Mouse (Mus musculus) thymus, postnatal 25 days (tissue): Measurements from ENCODE around the gene Eef1e1.
"Not testable (repeated sequence)": the region's sequence is repeated elsewhere in the genome, so short reads cannot be mapped to it uniquely, and the experiment has no call there.

Source experiments
- DNase-seq: peaks from one replicate; pipeline ENCODE4 v3.0.0; 2022

Eef1e1 gene

GRCm38 (mm10) chr13:38658528-38659280, at the start of gene Eef1e1:
Gene Eef1e1, minus strand, starts transcription at chr13:38659058.
- DNase-seq = peak; percentile 97

- DNase-seq = no peak
Measured at GRCm38 (mm10) chr13:38690845-38691244, 32.0 kb upstream of the Eef1e1 start.

- no peak for DNase-seq
Measured at GRCm38 (mm10) chr13:38690028-38690427, 31.2 kb upstream of the Eef1e1 start.

DNA sequence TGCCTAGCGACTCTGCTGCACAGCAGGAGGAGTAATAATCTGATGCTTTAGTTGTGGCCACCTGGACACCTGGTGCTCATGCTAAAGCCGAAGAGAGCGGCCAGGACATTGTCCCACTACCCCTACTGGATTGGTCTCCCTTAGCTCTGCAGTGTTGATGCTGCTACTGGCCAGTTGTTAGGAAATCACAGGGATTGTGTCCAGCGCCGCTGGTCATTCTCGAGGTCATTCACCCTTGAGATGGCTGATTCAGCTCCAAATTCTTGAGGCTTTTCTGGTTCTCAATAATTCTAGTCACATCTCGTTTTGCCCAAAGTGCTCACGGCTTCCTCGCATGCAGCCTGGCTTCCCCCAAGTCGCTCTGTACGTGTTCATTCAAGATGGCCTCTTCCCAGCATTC, 29.9 kb upstream of the Eef1e1 start:
- DNase-seq = no peak

DNA sequence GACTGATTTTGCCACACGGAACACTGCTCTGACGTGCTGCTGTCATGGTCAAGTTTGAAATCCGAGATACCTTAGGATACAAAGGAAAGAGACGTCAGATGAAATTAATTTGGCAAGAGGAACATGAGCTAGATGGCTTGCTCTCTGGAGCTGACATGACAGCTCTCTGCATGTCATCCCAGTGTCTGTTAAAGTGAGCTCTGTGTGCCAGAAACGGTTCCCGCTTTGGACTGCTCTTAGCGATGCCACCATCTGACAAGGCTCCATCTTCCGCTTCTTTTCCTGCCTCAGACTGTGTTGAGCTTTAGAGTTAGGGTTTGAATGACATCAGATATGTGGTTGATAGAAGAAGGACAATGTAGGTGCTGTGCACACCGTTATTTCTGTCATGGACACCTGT, 13.5 kb upstream of the Eef1e1 start:
- no peak for DNase-seq

GRCm38 (mm10) chr13:38671451-38671850, 12.6 kb upstream of the Eef1e1 start:
- not testable (repeated sequence) for DNase-seq

DNA sequence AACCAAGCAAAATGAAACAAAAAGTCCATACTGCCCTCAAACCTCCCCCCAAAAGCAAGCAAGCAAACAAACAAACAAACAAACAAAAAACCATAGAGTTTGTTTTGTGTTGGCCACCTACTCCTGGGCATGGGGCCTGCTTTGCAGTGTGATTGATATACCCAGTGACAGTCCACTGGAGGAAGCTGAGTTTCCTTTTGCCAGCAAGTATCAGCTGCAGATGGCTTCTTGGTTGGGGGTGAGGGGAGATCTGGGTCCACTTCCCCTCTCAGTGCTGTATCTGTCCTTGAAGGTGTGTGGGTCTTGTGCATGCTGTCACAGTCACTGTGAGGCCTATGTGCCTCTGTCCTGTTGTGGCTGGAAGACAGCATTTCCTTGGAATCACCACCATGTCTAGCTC, 11.2 kb upstream of the Eef1e1 start:
- DNase-seq = no peak

- DNase-seq = peak; percentile 49
Measured at GRCm38 (mm10) chr13:38668514-38668913, 9.7 kb upstream of the Eef1e1 start.

- DNase-seq = no peak
Measured at GRCm38 (mm10) chr13:38664753-38665152, 5.9 kb upstream of the Eef1e1 start.

- DNase-seq = no peak
Measured at GRCm38 (mm10) chr13:38659524-38660136, 772 bp upstream of the Eef1e1 start.

DNA sequence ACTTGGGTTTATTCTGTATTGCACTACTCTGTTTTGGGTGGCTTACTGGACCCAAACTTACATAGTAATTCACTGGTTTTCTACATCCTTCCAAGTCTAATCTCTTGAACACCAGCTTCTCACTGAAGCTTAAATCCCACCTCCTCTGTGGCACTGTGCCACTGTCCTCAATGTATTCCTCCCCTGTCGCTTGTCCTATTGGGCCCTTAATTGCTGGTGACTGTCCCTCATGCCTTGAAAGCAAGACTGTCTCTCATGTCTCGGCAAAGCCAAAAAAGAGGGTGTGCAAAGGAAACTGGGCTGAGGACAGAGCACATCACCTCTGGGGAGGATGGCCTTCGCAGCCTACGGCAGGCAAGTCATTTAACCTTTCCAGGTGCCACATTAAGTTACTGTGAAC, 993 bp downstream of the Eef1e1 start:
- DNase-seq = no peak

GRCm38 (mm10) chr13:38650292-38650691, 8.6 kb downstream of the Eef1e1 start:
- no peak for DNase-seq

- no peak for DNase-seq
Measured at GRCm38 (mm10) chr13:38649069-38649468, 9.8 kb downstream of the Eef1e1 start.

DNA sequence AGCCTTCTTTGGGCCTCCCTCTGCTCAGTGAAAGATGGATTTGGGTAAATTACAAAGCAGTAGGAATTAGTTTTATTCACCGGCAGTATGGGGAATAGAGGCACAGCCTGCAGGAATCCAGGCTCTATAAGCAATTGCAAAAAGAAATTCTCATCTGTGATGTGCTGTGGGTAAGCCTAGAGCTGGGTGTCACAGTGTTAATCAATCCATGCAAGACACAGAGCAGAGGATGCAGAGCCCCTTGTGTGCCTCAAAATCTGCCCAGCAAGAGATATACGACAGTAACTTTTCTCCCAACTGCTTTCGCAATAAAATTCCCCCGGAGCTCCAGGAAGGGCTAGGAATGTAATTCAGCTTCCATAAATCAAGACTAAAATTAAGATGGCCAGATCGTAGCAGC, 17.4 kb downstream of the Eef1e1 start:
- no peak for DNase-seq

DNA sequence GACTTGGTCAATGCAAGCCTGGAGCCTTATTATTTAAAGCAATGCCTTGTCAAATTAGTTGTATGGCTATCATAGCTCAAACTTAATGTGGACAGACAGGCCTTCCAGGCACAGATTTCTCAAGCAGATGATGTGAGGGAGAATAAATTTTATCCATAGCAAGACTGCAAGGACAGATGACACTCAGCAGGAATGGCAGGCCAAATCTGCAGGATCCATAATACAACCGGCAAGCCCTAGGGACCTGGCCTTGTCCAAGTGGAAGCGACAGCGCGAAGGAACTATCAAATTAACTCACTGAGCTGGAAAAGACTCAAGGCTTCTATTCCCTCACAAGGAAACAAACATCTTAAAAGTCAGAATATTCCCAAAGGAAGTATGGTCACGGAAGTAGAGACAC, 17.9 kb downstream of the Eef1e1 start:
- no peak for DNase-seq

- no peak for DNase-seq
Measured at GRCm38 (mm10) chr13:38638694-38639093, 20.2 kb downstream of the Eef1e1 start.

GRCm38 (mm10) chr13:38634800-38635269, 24.0 kb downstream of the Eef1e1 start, which contains the start of gene Bloc1s5:
Gene Bloc1s5, minus strand, starts transcription at chr13:38635109.
- peak; percentile 95 for DNase-seq

DNA sequence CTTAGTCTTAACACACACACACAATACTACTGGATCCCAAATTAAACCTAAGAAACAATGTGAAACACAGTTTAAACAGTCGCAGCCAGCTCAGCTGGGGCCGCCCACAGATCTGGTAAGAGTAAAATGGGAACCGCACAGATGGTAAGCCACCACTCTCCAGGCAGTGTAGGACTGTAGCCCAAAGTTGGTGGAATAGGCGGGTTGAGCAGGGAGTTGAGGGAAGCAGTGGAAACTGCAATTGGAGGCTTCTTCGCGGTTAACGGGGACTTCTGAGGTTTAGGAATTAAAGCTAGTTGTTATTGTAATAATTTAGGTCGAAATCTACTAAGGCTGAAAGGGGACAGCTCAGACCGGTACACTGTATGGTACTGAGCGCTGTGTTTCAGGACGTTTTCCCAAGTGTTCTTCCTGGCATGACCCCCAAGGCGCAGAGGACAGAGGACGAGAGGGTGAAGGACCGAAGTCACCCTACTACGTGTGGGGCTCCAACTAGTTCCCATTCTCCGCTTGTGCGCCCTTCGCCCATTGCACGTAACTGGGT, 24.5 kb downstream of the Eef1e1 start:
- DNase-seq = no peak

DNA sequence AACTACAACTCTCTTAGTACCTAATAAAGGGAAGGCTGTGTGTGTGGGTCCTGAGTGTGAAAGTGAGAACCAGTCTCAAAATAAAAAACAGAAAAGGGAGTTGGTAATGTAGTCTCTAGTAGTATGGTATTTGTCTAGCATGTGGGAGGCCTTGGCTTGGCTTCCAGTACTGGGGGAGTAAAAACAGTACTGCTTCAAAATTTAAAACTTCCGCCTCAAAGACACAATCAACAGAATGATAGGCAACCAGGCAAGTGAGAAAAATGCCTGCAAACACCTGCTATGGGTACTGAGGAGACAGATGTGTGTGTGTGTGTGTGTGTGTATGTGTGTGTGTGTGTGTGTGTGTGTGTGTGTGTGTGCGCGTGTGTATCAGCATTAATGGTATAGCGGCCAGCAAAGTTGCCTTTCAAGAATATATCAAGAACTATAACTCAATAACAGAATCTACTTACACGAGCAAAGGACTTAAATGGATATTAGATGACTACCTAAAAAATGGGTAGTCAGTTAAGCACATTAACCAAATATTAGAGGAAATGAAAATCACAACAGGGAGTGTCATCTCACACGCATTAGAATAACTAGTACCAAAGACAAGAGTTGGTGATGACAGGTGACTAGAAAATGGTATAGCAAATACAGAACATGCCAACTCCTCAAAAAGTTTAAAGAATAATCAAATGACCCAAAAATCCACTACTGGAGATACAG, 25.4 kb downstream of the Eef1e1 start:
- no peak for DNase-seq

GRCm38 (mm10) chr13:38632556-38632955, 26.3 kb downstream of the Eef1e1 start:
- DNase-seq = no peak

GRCm38 (mm10) chr13:38626229-38626525, 32.7 kb downstream of the Eef1e1 start:
- no peak for DNase-seq

GRCm38 (mm10) chr13:38625492-38626228, 33.2 kb downstream of the Eef1e1 start:
- peak; percentile 6 for DNase-seq
